Mouse (Mus musculus): ENCODE data around the gene Ccdc89.

Gene Ccdc89

GRCm38 (mm10) chr7:90473511-90473910 is 47.1 kb downstream of the Ccdc89 start:
- no peak for DNase-seq (ENCODE audit: low spot score in 2 of 2)

GRCm38 (mm10) chr7:90475793-90476312 is 49.5 kb downstream of the Ccdc89 start, which contains the start of gene Tmem126b:
Gene Tmem126b, minus strand, starts transcription at chr7:90476001.
- DNase-seq (ENCODE audit: low spot score in 2 of 2): peak; percentile 97 to 98

GRCm38 (mm10) chr7:90476313-90477245 is 50.2 kb downstream of the Ccdc89 start, which contains the start of gene Dlg2:
Gene Dlg2, plus strand, starts transcription at chr7:90476672.
- peak; percentile 31 to 42 for DNase-seq (ENCODE audit: low spot score in 2 of 2)
